Mouse (Mus musculus) liver, embryonic 14.5 days (tissue): ENCODE measurements around the gene Crabp2.

Source experiments
- CTCF ChIP-seq: IDR thresholded peaks from 2 replicates; pipeline ENCODE4 v1.5.1; 2016; ENCODE audit warnings: antibody characterized with exemption, low read depth, control low read depth
- EP300 ChIP-seq: IDR thresholded peaks from 2 replicates; pipeline ENCODE4 v1.6.1; 2016; ENCODE audit warnings: antibody characterized with exemption, low read depth

GRCm38 (mm10) chr3:87940611-87941010, 7.9 kb upstream of the Crabp2 start:
- no peak for TF ChIP-seq CTCF
- TF ChIP-seq EP300: no peak
